Mouse (Mus musculus): ENCODE results near the gene Fam151b. TPM values are rescaled to one million over a fixed set of nuclear protein-coding genes. Genes with fewer than 3 reads are reported as not detected.

The Fam151b gene
- total and polyA plus RNA-seq, 2 experiments from 2014 or later = 0.10 to 1.3 TPM

DNA sequence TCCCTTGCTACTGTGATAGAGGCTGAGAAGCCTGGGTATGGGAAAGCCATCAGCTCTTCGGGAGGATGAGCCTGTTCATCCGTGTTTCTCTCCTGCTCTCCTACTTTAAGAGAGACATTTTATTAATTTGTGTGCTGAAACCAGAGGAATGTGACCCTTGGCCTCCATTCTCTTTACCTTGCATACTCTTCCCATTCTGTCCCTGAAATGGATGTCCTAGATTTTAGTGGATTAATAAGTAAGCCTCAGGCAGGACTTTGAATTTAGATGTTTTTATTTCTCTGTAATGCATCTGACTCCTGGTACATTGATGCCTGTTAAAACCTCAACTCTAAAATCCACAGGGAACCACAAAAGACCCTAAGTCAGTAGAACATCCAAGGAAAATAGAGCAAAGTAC, 14.4 kb downstream of the Fam151b start:
- no peaks in the 10 kb centered on the region for H3K27me3 ChIP-seq (ENCODE audit: control insufficient read depth, insufficient read depth, low read length)
- H3K4me1 ChIP-seq (ENCODE audit: control insufficient read depth, insufficient read depth) = no peaks in the 10 kb centered on the region
- H3K4me3 ChIP-seq (ENCODE audit: low read depth, low read length) = no peak overlapping the region
- no peaks in the 10 kb centered on the region for H3K9me3 ChIP-seq (replicated peaks; ENCODE audit: control insufficient read depth, low read length)
- no peak overlapping the region for H3K9ac ChIP-seq (replicated peaks; ENCODE audit: low read depth, low read length)
- no peak overlapping the region for H3K27ac ChIP-seq (ENCODE audit: low read depth)
- DNase-seq (ENCODE audit: low spot score) = no peak
- no peak overlapping the region for H3K4me2 ChIP-seq (ENCODE audit: low read depth, low read length)
- WGBS = 69% methylated on average over 2 of the region's 2 CpGs
- peaks cover 16% of the 10 kb centered on the region; the same call in 1 of the 2 replicates for H3K36me3 ChIP-seq (replicated peaks; ENCODE audit: control insufficient read depth, insufficient read depth, low read length)
- TF ChIP-seq CTCF (IDR thresholded peaks at IDR 0.05; ENCODE audit: low read depth) = no peak
- no peak for ATAC-seq (ENCODE audit: insufficient read depth, low read depth)

DNA sequence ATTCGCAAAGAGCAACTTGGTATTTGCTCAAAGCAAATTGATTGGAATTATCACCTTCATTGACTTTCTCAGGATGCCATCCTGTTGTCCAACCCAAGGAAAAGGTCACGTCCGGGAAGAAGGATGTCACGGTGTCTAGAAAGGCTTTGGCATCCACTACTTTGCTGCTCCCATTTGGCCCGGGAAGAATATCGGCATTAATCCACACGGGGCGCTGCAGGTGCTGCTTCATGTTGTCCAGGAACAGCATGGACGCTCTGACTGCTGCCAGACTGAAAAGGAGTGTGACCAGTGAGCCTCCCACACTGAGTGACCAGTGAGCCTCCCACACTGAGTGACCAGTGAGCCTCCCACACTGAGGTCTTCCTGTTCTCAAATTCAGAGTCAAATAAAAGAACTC, 15.9 kb downstream of the Fam151b start:
- no peak for ATAC-seq (ENCODE audit: insufficient read depth, low read depth)
- H3K4me1 ChIP-seq (ENCODE audit: control insufficient read depth, insufficient read depth) = no peaks in the 10 kb centered on the region
- WGBS = 59% methylated on average over 9 of the region's 9 CpGs
- no peaks in the 10 kb centered on the region for H3K9me3 ChIP-seq (replicated peaks; ENCODE audit: control insufficient read depth, low read length)
- H3K27ac ChIP-seq (ENCODE audit: low read depth) = no peak overlapping the region
- no peak overlapping the region for H3K9ac ChIP-seq (replicated peaks; ENCODE audit: low read depth, low read length)
- TF ChIP-seq EP300 (IDR thresholded peaks at IDR 0.05; ENCODE audit: low read depth) (no peak), CTCF (IDR thresholded peaks at IDR 0.05; ENCODE audit: low read depth) (no peak)
- no peak overlapping the region for H3K4me3 ChIP-seq (ENCODE audit: low read depth, low read length)
- no peak overlapping the region for H3K4me2 ChIP-seq (ENCODE audit: low read depth, low read length)
- H3K36me3 ChIP-seq (replicated peaks; ENCODE audit: control insufficient read depth, insufficient read depth, low read length) = peaks cover 16% of the 10 kb centered on the region; the same call in 1 of the 2 replicates
- no peaks in the 10 kb centered on the region for H3K27me3 ChIP-seq (ENCODE audit: control insufficient read depth, insufficient read depth, low read length)
- DNase-seq (ENCODE audit: low spot score) = no peak

DNA sequence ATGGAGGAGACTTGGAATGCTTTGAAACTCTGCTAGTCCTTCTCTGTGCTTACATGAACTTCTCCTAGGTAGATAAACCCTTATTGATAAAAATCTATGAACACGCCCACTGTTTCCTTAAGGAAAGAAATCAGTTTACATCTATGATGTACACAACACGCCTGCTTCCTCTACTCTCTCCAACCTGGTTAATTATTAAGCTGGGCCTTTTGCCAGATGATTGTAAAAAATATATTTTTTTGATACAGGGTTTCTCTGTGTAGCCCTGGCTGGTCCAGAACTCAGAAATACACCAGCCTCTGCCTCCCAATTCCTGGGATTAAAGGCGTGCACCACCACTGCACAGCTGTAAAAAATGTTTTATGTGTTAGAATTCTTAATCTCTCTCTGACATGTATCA, 19.1 kb downstream of the Fam151b start:
- Histone ChIP-seq H3K27me3 (ENCODE audit: control insufficient read depth, insufficient read depth, low read length) (no peaks in the 10 kb centered on the region), H3K4me1 (ENCODE audit: control insufficient read depth, insufficient read depth) (no peaks in the 10 kb centered on the region), H3K4me3 (ENCODE audit: low read depth, low read length) (no peak overlapping the region), H3K9me3 (replicated peaks; ENCODE audit: control insufficient read depth, low read length) (no peaks in the 10 kb centered on the region), H3K27ac (ENCODE audit: low read depth) (no peak overlapping the region), H3K9ac (replicated peaks; ENCODE audit: low read depth, low read length) (no peak overlapping the region), H3K36me3 (replicated peaks; ENCODE audit: control insufficient read depth, insufficient read depth, low read length) (peaks cover 16% of the 10 kb centered on the region; the same call in 1 of the 2 replicates), H3K4me2 (ENCODE audit: low read depth, low read length) (no peak overlapping the region)
- WGBS = 85% methylated on average over 3 of the region's 3 CpGs
- no peak for ATAC-seq (ENCODE audit: insufficient read depth, low read depth)
- no peak for DNase-seq (ENCODE audit: low spot score)
- no peak for TF ChIP-seq EP300 (IDR thresholded peaks at IDR 0.05; ENCODE audit: low read depth)
- TF ChIP-seq CTCF (IDR thresholded peaks at IDR 0.05; ENCODE audit: low read depth) = no peak

DNA sequence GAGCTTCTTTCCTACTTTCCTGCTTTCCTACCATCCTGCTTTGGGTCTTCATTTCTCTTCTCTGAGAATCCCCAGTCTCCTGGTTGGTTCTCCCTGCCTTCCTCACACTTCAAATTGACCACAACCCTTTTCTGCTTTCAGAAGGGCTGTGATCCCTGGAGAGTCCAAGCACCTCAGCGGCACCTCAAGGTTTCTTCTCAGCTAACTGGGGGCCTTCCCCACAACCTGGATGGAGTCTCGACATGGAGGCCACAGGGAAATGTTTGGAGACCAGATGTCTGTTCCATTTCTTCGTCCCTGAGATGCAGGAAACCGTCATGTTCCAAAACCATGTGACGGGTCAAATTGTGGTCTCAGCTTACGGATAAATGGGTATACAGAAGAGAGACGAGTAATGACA, 36.9 kb downstream of the Fam151b start:
- Histone ChIP-seq H3K4me2 (ENCODE audit: low read depth, low read length) (no peak overlapping the region), H3K27ac (ENCODE audit: low read depth) (no peak overlapping the region), H3K4me3 (ENCODE audit: low read depth, low read length) (no peak overlapping the region), H3K27me3 (ENCODE audit: control insufficient read depth, insufficient read depth, low read length) (no peaks in the 10 kb centered on the region), H3K9me3 (replicated peaks; ENCODE audit: control insufficient read depth, low read length) (no peaks in the 10 kb centered on the region), H3K4me1 (ENCODE audit: control insufficient read depth, insufficient read depth) (no peaks in the 10 kb centered on the region), H3K9ac (replicated peaks; ENCODE audit: low read depth, low read length) (no peak overlapping the region), H3K36me3 (replicated peaks; ENCODE audit: control insufficient read depth, insufficient read depth, low read length) (no peaks in the 10 kb centered on the region)
- ATAC-seq (ENCODE audit: insufficient read depth, low read depth) = no peak
- no peak for DNase-seq (ENCODE audit: low spot score)
- WGBS = 77% methylated on average over 7 of the region's 7 CpGs
- TF ChIP-seq CTCF (IDR thresholded peaks at IDR 0.05; ENCODE audit: low read depth) (no peak), EP300 (IDR thresholded peaks at IDR 0.05; ENCODE audit: low read depth) (no peak)

DNA sequence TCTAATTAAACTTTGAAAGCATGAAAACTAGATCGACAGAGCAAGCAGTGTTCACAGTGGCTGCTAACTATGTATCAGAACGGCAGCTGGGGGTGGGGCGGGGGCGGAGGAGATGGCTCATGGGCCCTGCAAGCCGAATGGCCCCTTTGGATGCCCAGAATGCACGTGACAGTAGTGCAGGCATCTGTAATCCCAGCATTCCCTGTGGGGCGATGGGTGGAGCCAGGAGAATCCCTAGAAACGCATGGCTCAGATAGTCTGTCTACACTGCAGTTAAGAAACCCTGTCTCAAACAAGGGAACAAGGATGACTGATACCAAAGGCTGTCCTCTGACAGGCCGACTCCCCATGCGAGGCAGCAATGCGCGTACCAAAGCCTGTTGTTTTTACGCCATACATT, 43.5 kb downstream of the Fam151b start:
- no peaks in the 10 kb centered on the region for H3K27me3 ChIP-seq (ENCODE audit: control insufficient read depth, insufficient read depth, low read length)
- no peaks in the 10 kb centered on the region for H3K4me1 ChIP-seq (ENCODE audit: control insufficient read depth, insufficient read depth)
- H3K9ac ChIP-seq (replicated peaks; ENCODE audit: low read depth, low read length) = no peak overlapping the region
- TF ChIP-seq EP300 (IDR thresholded peaks at IDR 0.05; ENCODE audit: low read depth) = no peak
- TF ChIP-seq CTCF (IDR thresholded peaks at IDR 0.05; ENCODE audit: low read depth) = no peak
- H3K4me2 ChIP-seq (ENCODE audit: low read depth, low read length) = no peak overlapping the region
- ATAC-seq (ENCODE audit: insufficient read depth, low read depth) = no peak
- H3K9me3 ChIP-seq (replicated peaks; ENCODE audit: control insufficient read depth, low read length) = no peaks in the 10 kb centered on the region
- no peaks in the 10 kb centered on the region for H3K36me3 ChIP-seq (replicated peaks; ENCODE audit: control insufficient read depth, insufficient read depth, low read length)
- no peak overlapping the region for H3K4me3 ChIP-seq (ENCODE audit: low read depth, low read length)
- no peak for DNase-seq (ENCODE audit: low spot score)
- H3K27ac ChIP-seq (ENCODE audit: low read depth) = no peak overlapping the region
- 74% methylated on average over 13 of the region's 13 CpGs for WGBS

DNA sequence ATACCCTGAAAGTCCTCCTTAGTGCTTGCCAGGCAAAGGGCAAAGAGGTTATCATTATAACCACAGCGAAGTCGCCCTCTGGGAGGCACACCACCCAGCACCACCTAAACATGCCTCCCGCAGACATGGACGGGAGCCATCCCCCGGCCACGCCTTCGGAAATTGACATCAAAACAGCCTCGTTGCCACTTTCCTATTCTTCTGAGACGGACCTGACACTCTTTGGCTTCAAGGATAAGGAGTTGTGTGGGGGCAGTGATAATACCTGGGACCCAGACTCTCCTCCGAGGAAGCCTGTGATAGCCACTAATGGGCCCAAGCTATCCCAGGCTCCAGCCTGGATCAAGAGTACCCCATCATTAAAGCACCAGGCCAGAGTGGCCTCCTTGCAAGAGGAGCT, 45.2 kb downstream of the Fam151b start:
- Histone ChIP-seq H3K9me3 (replicated peaks; ENCODE audit: control insufficient read depth, low read length) (no peaks in the 10 kb centered on the region), H3K4me3 (ENCODE audit: low read depth, low read length) (no peak overlapping the region), H3K4me2 (ENCODE audit: low read depth, low read length) (no peak overlapping the region), H3K9ac (replicated peaks; ENCODE audit: low read depth, low read length) (no peak overlapping the region), H3K27me3 (ENCODE audit: control insufficient read depth, insufficient read depth, low read length) (no peaks in the 10 kb centered on the region), H3K4me1 (ENCODE audit: control insufficient read depth, insufficient read depth) (no peaks in the 10 kb centered on the region), H3K36me3 (replicated peaks; ENCODE audit: control insufficient read depth, insufficient read depth, low read length) (no peaks in the 10 kb centered on the region), H3K27ac (ENCODE audit: low read depth) (no peak overlapping the region)
- TF ChIP-seq EP300 (IDR thresholded peaks at IDR 0.05; ENCODE audit: low read depth) (no peak), CTCF (IDR thresholded peaks at IDR 0.05; ENCODE audit: low read depth) (no peak)
- ATAC-seq (ENCODE audit: insufficient read depth, low read depth) (no peak), DNase-seq (ENCODE audit: low spot score) (no peak)
- WGBS = 79% methylated on average over 10 of the region's 10 CpGs
